Mouse (Mus musculus) brain, embryonic 14.5 days (tissue): ENCODE results near the gene Pde4b.

Experiments
- CTCF ChIP-seq: fragments of 200-500 bp; IDR thresholded peaks from 2 replicates; pipeline ENCODE4 v1.5.1; 2012; ENCODE audit warnings: inconsistent platforms, mild to moderate bottlenecking, moderate library complexity, borderline replicate concordance; ENCODE audit not compliant: insufficient read depth, insufficient read length; ENCODE audit errors: extremely low read depth
- POLR2A ChIP-seq: fragments of 200-500 bp; IDR thresholded peaks from 2 replicates; pipeline ENCODE4 v1.6.1; 2012; ENCODE audit warnings: mild to moderate bottlenecking, inconsistent platforms, borderline replicate concordance; ENCODE audit not compliant: poor library complexity, insufficient read depth, insufficient read length, severe bottlenecking; ENCODE audit errors: extremely low read depth

DNA sequence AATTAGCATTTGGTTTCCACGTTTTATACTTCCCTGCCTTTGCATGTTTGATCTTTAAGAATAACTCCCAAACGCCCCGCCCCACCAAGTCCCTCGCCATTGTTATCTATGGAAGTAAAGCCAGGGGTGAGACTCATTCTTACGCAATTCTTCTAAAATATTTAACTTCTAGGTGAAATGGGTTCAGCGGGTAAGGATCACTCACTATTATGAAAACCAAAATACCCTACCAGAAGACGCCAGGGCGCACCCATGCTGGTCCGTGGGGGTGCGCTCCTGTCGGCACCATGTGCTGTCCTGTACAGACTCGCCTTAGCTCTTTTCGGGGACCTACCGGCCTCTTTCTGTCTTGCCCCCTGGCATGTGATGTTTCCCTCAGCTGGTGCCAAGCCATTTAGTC is 490.3 kb downstream of the Pde4b start:
- TF ChIP-seq POLR2A, result no peak
- TF ChIP-seq CTCF, result no peak
